Mouse (Mus musculus) myocyte (in vitro differentiated cells): ENCODE results near the gene Rapgef5. TPM values are rescaled to one million over a fixed set of nuclear protein-coding genes. Genes with fewer than 3 reads are reported as not detected.

ENCODE experiments used
- H3K27me3 ChIP-seq: one replicate; pipeline ENCODE4 v1.6.1; 2011; ENCODE audit not compliant: control insufficient read depth, insufficient read depth, insufficient read length
- H3K36me3 ChIP-seq: one replicate; pipeline ENCODE4 v1.6.1; 2011; ENCODE audit not compliant: control insufficient read depth, insufficient read depth
- H3K4me2 ChIP-seq: one replicate; pipeline ENCODE4 v1.6.1; 2011; ENCODE audit warnings: low read depth, control low read depth
- H3K4me3 ChIP-seq: one replicate; pipeline ENCODE4 v1.5.1; 2011; ENCODE audit warnings: mild to moderate bottlenecking, control low read depth, moderate library complexity
- H3K79me2 ChIP-seq: one replicate; pipeline ENCODE4 v1.6.1; 2011; ENCODE audit not compliant: control insufficient read depth, insufficient read depth
- H3ac ChIP-seq: one replicate; pipeline ENCODE4 v1.6.1; 2011; ENCODE audit not compliant: control insufficient read depth, insufficient read length
- CEBPB ChIP-seq: IDR thresholded peaks from 2 replicates; pipeline ENCODE4 v1.6.1; 2011; ENCODE audit warnings: mild to moderate bottlenecking, moderate library complexity; ENCODE audit not compliant: poor library complexity, insufficient read depth, severe bottlenecking
- E2F4 ChIP-seq: IDR thresholded peaks from one replicate; pipeline ENCODE4 v1.6.1; 2011; ENCODE audit warnings: mild to moderate bottlenecking, control low read depth, moderate library complexity; ENCODE audit not compliant: insufficient read depth
- MAX ChIP-seq: IDR thresholded peaks from one replicate; pipeline ENCODE4 v1.6.1; 2011; ENCODE audit warnings: low read depth, mild to moderate bottlenecking, control low read depth
- MYOD1 ChIP-seq, 3 experiments: IDR thresholded peaks; one replicate each; pipeline ENCODE4 v1.6.1; 2011; ENCODE audit warnings: control low read depth in 2 of 3, low read depth in 2 of 3, mild to moderate bottlenecking in 2 of 3, moderate library complexity in 1 of 3; ENCODE audit not compliant: insufficient read length in 2 of 3, control insufficient read depth in 1 of 3
- MYOG ChIP-seq, 3 experiments: IDR thresholded peaks; one replicate each; pipeline ENCODE4 v1.6.1; 2011; ENCODE audit warnings: control low read depth in 2 of 3, low read depth in 2 of 3, mild to moderate bottlenecking in 2 of 3; ENCODE audit not compliant: insufficient read length in 2 of 3, control insufficient read depth in 1 of 3, insufficient read depth in 1 of 3
- POLR2A ChIP-seq: IDR thresholded peaks from one replicate; pipeline ENCODE4 v1.6.1; 2011; ENCODE audit warnings: low read depth, mild to moderate bottlenecking, control low read depth, moderate library complexity; ENCODE audit not compliant: insufficient read length
- POLR2AphosphoS2 ChIP-seq: IDR thresholded peaks from one replicate; pipeline ENCODE4 v1.6.1; 2011; ENCODE audit warnings: low read depth, control low read depth; ENCODE audit not compliant: insufficient read length
- REST ChIP-seq: IDR thresholded peaks from one replicate; pipeline ENCODE4 v1.6.1; 2011; ENCODE audit warnings: mild to moderate bottlenecking, control low read depth, moderate library complexity; ENCODE audit not compliant: insufficient read depth, insufficient read length
- SRF ChIP-seq: IDR thresholded peaks from one replicate; pipeline ENCODE4 v1.6.1; 2011; ENCODE audit warnings: low read depth; ENCODE audit not compliant: control insufficient read depth, insufficient read length
- TCF12 ChIP-seq: IDR thresholded peaks from one replicate; pipeline ENCODE4 v1.6.1; 2011; ENCODE audit warnings: mild to moderate bottlenecking, control low read depth; ENCODE audit not compliant: poor library complexity, insufficient read depth, severe bottlenecking
- TCF3 ChIP-seq: IDR thresholded peaks from one replicate; pipeline ENCODE4 v1.6.1; 2011; ENCODE audit warnings: low read depth, control low read depth; ENCODE audit not compliant: insufficient read length
- USF1 ChIP-seq: IDR thresholded peaks from one replicate; pipeline ENCODE4 v1.6.1; 2011; ENCODE audit warnings: low read depth, mild to moderate bottlenecking, control low read depth, moderate library complexity
- polyA plus RNA-seq: library from polyadenylated mRNA; unstranded; fragments of >200 nt; fragmentation: generic; extraction: Trizol; gene quantifications from one replicate; pipeline ENCODE4 v1.2.1, GENCODE M21; 2012; ENCODE audit warnings: missing spikeins

Rapgef5 gene
- polyA plus RNA-seq, 1 experiment = 0.01 TPM

DNA sequence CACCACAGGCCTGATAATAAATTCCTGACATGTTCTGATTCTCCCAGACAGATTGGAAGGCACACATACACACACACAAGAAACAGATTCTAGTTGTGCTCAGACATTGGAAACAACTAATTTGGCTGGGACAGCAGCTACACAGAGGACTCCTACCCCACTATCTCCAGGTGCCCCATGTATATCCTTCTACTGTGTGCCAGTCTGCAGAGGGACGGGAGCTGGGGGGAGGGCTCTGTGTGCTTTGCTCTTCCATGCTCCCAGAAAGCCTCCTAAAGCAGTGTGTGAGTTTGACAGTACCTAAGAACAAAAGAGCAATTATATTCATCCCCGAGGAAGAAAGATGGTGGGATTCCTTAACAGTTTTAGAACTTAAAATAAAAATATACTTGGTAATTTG, 187.1 kb downstream of the Rapgef5 start:
- Histone ChIP-seq H3K27me3 (no peaks in the 10 kb centered on the region), H3K4me3 (no peak overlapping the region), H3K36me3 (no peaks in the 10 kb centered on the region), H3ac (no peak overlapping the region), H3K4me2 (no peak overlapping the region), H3K79me2 (no peaks in the 10 kb centered on the region)
- TF ChIP-seq SRF (no peak), TCF3 (no peak), REST (no peak), MAX (no peak)

GRCm38 (mm10) chr12:117705308-117705707, 189.0 kb downstream of the Rapgef5 start:
- H3K4me3 ChIP-seq = no peak overlapping the region
- no peaks in the 10 kb centered on the region for H3K36me3 ChIP-seq
- no peaks in the 10 kb centered on the region for H3K27me3 ChIP-seq
- H3K79me2 ChIP-seq = no peaks in the 10 kb centered on the region
- no peak for TF ChIP-seq MYOD1 (IDR thresholded peaks at IDR 0.05; ENCODE audit: control insufficient read depth in 1 of 3, insufficient read length in 2 of 3, low read depth in 2 of 3)
- TF ChIP-seq E2F4 = no peak
- TF ChIP-seq TCF3 = no peak
- TF ChIP-seq USF1 = no peak
- no peak for TF ChIP-seq MAX
- TF ChIP-seq CEBPB = no peak
- no peak for TF ChIP-seq POLR2AphosphoS2
- no peak for TF ChIP-seq REST
- no peak overlapping the region for H3K4me2 ChIP-seq
- no peak overlapping the region for H3ac ChIP-seq

DNA sequence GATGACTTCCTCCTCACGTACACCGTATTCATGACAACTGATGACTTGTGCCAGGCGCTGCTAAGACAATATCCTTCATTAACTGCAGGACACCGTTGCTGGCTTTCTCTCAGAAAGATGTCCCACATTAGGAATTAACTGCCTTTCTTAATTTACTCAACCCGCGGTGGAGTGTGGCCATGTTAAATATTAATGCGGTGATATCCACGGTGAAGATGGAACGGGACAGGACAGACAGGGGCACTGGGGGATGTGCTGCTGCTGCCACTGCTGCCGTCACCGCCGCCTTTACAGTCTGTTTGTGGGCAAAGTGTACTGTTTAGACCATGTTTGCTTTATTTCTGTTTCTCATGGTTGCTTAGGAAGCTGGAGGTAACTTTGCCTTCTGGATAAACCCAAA, 193.0 kb downstream of the Rapgef5 start:
- Histone ChIP-seq H3K4me3 (no peak overlapping the region), H3ac (no peak overlapping the region), H3K27me3 (no peaks in the 10 kb centered on the region), H3K79me2 (no peaks in the 10 kb centered on the region), H3K36me3 (no peaks in the 10 kb centered on the region), H3K4me2 (no peak overlapping the region)
- TF ChIP-seq MAX (no peak), E2F4 (no peak), CEBPB (no peak), POLR2AphosphoS2 (no peak), MYOD1 (IDR thresholded peaks at IDR 0.05; ENCODE audit: control insufficient read depth in 1 of 3, insufficient read length in 2 of 3, low read depth in 2 of 3) (no peak), POLR2A (no peak), REST (no peak), TCF3 (no peak), USF1 (no peak), MYOG (IDR thresholded peaks at IDR 0.05; ENCODE audit: control insufficient read depth in 1 of 3, insufficient read depth in 1 of 3, insufficient read length in 2 of 3, low read depth in 2 of 3) (no peak), TCF12 (no peak)

GRCm38 (mm10) chr12:117712474-117712873, 196.2 kb downstream of the Rapgef5 start:
- H3K36me3 ChIP-seq = no peaks in the 10 kb centered on the region
- no peaks in the 10 kb centered on the region for H3K27me3 ChIP-seq
- H3K79me2 ChIP-seq = no peaks in the 10 kb centered on the region
- TF ChIP-seq MAX = no peak
- TF ChIP-seq SRF = no peak
- no peak for TF ChIP-seq MYOG (IDR thresholded peaks at IDR 0.05; ENCODE audit: control insufficient read depth in 1 of 3, insufficient read depth in 1 of 3, insufficient read length in 2 of 3, low read depth in 2 of 3)
- TF ChIP-seq POLR2AphosphoS2 = no peak
- no peak for TF ChIP-seq TCF3
- TF ChIP-seq TCF12 = no peak
- no peak for TF ChIP-seq POLR2A
- no peak for TF ChIP-seq CEBPB
- no peak for TF ChIP-seq MYOD1 (IDR thresholded peaks at IDR 0.05; ENCODE audit: control insufficient read depth in 1 of 3, insufficient read length in 2 of 3, low read depth in 2 of 3)
- no peak for TF ChIP-seq E2F4
- TF ChIP-seq REST = no peak
- no peak for TF ChIP-seq USF1
- H3K4me2 ChIP-seq = no peak overlapping the region
- H3ac ChIP-seq = no peak overlapping the region
- no peak overlapping the region for H3K4me3 ChIP-seq

GRCm38 (mm10) chr12:117713616-117714015, 197.3 kb downstream of the Rapgef5 start:
- TF ChIP-seq POLR2AphosphoS2 (no peak), MYOG (IDR thresholded peaks at IDR 0.05; ENCODE audit: control insufficient read depth in 1 of 3, insufficient read depth in 1 of 3, insufficient read length in 2 of 3, low read depth in 2 of 3) (no peak), MYOD1 (IDR thresholded peaks at IDR 0.05; ENCODE audit: control insufficient read depth in 1 of 3, insufficient read length in 2 of 3, low read depth in 2 of 3) (no peak), TCF3 (no peak)
- H3ac ChIP-seq = no peak overlapping the region
- no peak overlapping the region for H3K4me2 ChIP-seq

More at GRCm38 (mm10) chr12:117713616-117714015, 197.3 kb downstream of the Rapgef5 start:
- Histone ChIP-seq H3K79me2 (no peaks in the 10 kb centered on the region), H3K27me3 (no peaks in the 10 kb centered on the region), H3K36me3 (no peaks in the 10 kb centered on the region), H3K4me3 (no peak overlapping the region)
